Mouse (Mus musculus) 3134 (cell line): ENCODE results near the gene Fbxw7.
A peak's percentile ranks its signal among the peaks of the same experiment; 100 is the strongest.

Experiments used
- DNase-seq: peaks from one replicate; pipeline ENCODE4 v3.0.0-alpha.2; 2011; ENCODE audit warnings: low spot score; ENCODE audit not compliant: insufficient read length; ENCODE audit errors: extremely low read depth

Fbxw7 gene

DNA sequence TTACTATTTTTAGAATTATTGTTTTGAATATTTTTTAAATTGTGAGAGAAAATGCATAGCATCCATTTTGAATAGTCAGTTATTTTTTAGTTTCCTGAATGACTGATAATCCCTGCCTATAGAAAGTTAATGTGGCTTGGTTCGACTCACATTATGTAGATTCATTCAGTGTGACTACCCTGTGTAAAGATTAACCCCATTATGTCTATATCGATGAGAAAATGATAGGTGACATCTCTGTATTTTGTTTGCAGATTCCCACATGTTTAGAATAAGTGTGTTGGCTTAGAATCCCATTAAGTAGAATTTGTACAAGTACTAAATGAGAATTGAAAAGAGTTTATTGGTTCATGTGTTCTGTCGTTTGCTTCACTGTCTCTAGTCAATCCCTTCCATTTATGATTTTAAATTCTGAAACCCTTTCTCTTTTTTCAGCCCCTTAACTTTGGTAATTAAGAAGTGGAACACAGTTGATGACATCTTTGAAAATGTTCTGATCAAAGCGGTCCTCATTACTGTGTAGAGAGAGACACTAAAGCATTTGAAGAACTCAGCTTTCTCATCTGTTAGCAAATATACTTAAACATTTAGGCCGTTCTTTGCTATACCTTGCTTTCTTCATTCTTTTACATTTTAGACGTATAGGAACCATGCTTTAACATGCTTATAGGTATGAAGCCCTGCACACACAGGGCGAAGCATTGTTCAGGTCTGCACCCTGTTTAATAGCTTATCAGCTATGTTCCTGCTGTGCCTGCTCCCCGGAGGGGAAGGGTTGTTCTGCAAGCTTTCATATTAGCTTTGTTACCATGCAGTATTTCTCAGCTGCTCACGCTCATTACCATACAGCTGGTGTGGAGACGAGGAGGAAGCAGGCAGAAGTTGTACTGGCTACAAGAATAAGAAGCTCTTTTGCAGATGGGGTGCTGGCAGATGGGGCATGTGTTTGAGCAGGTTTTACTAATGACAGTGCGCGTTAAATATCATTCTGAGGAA is 122.6 kb downstream of the Fbxw7 start:
- DNase-seq: no peak

DNA sequence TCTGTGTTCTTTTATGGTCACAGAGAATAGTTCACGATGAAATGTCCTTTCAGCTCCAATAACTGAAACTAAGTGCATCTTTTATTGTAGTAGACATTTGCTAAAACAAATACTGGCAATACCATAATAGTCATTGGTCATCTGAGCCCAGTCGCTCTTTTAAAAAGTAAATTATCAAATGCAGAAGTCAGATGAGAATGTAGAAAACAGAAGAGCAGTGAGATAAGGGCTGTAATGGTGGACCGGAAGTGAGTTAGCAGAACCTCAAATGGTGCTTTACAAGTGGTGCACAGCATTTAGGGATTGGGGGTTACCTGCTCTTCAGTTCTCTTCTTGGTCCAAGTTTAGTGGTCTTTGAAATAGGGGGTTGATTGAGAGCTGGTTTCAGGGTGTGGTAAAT is 129.9 kb downstream of the Fbxw7 start:
- DNase-seq: no peak

DNA sequence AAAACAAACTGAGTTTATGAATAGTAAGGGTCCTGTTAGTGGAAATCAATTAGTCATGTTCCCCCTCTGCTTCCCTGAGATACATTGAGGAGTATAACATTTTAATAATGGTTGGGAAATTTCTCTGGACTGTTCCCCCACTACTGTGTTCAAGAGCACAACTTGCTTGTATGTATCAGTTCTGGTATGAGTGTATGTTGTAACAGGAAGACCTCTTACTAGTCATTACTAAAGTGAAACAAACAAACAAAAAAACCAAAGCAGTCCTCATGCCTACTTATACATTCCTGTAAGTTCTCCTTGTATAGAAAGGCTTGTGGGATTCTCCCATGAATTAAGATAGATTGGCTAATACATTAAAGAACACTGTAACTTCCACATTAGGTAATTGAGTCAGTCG is 131.3 kb downstream of the Fbxw7 start:
- DNase-seq: no peak

DNA sequence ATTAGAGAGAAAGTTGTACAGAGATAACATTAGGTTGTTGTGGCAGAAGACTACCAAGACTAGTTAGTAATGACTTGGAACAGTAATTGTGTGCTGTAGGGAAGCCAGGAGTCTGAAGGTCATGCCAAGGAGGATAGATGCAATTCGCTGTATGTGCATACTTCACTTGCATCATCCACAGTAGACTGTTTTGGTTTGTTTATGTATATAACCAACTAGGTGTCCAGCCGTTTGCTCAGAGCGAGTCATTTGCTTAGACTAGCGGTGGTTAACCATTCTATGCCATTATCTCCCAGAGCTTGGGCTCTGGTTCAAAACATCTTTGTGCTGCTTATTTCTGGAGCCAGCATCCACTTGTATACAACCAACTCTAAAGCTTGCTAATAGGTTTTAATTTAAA is 134.3 kb downstream of the Fbxw7 start:
- no peak for DNase-seq

DNA sequence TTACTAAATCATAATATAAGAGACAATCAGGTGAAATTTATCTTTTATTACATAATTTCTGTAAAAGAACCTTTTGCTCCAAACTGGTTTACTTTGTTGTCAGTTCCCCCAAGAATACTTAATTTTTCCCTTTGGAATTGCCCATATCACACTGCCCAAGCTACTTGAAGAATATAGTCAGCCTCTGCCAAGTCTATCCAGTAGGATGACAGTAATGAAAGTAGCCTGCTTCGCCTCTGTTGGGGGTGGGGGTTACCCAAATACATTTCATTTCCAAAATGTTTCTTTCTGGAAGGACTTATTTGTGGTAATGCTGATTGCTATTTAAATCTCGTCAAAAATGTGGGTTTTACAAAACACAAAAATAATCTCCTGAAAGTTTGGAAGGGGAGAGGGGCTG is 136.6 kb downstream of the Fbxw7 start:
- no peak for DNase-seq

DNA sequence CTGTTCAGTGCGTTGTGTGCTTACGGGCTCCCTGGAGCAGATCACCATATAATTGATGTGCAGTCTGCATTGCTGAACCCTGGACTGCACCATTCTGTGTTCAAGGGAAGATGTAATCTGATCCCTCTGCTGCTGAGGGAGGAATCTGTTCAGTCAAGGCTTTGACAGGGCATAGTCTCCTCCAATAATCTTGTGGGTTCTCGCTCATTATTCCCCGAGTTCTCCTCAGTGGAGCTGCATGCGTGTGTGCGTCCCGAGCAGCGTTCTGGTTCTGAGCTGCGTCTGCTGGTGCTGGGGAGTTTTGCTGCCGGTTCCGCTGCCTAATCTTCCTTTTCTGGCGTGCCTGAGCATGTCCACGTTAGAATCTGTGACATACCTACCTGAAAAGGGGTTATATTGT is 137.1 kb downstream of the Fbxw7 start:
- DNase-seq: peak; percentile 62

DNA sequence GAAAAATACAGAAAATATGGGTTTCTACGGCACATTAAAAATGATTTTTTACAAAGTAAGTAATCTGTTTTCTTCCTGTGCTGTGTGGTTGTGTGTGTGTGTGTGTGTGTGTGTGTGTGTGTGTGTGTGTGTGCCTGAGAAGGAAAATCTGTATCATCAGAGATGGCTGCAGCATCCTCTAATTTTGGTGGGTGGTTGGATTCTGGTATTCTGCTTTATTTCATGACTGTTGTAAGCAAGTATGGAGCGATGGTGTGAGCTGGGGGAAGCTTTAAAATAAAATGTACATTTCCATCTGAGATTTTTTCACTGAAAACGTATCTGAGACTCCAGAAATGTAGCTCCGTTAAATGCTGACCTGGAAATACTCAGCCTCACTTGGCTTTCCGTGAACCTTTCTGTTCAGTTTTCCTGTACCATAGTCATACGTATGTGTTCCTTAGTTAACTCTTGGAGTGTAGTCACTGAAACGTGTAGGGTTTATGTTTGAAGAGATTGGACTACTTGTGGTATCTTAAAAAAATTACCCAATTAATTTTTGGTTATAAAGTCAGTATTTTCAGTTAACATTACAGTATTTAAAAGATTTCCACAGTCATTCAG is 137.6 kb downstream of the Fbxw7 start:
- no peak for DNase-seq

DNA sequence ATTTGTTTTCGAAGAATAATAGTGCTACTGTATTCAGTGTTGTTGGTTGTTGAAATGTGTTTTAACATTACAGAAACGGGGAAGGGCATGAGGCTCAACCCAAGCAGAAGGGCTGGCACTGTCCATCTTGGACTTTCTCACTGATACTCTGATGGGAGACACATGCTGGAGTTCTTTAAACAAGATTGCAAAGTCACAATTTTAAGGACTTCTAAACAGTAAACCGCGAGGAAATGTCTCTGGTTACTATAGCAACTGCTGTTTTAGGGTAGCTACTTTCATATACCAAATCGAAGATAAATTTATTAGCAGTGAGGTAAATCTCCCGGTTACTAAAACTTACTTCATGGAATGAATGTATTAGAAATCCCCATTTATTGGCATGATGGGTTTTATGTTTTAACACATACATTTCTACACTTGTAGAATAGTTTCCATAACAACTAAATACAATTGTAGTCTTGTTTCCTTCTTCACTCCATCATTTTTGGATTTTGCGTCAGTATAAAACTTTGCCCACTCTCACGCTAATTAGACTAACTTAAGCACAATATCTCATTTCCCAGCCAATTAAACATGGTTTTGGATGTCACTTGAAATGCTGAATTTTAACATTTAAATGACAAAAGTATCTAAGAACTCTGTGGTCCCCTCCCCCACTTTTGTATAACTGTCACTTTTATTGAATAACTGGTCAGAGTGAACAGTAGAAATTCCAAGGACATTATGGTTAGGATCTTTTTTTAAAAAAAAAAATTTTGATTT is 140.1 kb downstream of the Fbxw7 start:
- no peak for DNase-seq

DNA sequence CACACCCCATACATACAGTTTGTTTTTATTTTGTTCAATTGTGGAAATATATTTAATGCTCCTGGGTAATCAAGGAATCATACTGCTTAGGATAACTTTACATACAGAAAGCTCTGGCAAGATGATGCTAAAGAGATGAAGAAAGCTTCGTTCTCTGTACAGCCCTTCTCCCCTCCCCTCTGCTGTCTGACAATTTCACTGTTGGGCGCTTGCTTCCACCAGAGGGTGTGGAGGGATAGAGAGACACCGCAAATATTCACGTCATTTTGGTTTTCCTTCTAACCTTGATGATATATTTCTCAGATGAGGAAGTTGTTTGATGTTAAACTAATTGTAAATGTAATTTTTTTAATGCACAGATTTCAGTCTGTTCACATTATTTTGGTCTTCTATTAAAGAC is 140.8 kb downstream of the Fbxw7 start:
- no peak for DNase-seq

DNA sequence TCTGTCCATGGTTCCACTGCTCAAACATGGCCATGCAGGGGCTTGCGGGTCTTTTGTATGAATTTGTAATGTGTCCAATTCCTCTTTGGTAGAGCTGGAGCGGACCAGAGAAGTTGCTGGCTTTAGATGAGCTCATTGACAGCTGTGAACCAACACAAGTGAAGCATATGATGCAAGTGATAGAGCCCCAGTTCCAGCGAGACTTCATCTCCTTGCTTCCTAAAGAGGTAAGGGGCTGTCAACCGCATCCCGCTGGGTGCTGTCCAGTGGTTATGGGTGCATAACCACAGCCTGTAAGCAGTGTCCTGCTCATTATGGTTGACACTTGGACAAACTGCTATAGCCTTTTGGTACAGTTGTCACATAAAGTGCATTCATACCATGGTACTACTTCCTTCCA is 150.1 kb downstream of the Fbxw7 start:
- DNase-seq: no peak

DNA sequence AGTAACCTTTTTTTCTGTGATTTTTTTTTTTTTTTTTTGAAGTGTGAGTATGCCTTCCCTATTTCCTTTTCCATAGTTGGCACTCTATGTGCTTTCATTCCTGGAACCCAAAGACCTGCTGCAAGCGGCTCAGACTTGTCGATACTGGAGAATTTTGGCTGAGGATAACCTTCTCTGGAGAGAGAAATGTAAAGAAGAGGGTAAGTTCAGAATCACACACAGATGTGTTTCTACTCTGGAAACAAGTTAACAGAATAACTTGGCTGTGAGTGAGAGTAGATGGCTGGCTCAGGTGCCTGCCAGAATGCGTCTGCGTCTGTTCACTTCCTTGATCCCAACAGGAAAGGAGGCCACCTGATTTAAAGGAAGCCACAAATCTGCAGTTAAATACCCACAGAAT is 152.3 kb downstream of the Fbxw7 start:
- no peak for DNase-seq

DNA sequence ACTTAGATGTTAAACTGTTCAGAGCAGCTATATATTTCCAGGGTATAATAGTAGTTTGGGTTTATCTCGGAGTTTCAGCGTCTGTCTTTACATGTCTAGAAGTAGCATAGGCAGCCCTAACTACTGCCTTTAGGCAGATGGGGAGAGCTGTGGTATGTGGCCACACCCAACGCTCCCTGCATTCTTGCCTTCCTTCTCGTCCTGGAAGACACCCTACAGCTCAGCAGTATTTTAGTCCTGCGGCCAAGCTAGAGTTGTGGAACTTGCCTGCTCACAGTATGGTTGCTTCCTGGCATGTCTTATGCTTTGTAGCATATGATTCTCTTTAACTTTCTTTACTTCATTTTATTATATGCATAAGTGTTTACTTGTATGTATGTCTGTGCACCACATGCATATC is 156.5 kb downstream of the Fbxw7 start:
- no peak for DNase-seq

DNA sequence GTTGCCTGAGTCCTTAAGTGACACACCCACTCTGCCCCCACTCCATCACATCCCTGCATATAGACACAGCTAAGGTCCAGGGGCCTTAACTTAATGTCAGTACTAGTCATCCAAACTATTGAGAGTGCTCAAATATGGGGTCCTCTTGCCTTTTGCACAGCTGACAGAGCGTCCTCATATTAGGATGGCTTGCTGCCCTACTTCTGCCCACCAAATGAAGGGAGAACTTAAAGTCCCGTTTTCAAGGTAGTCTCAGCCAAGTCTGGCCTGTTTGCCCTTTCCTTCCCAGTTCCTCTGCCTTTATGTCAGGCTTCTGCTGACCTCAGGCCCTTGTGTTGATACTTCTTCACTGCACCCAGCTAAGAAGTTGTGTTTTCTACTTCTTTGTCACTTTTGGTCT is 157.8 kb downstream of the Fbxw7 start:
- no peak for DNase-seq

DNA sequence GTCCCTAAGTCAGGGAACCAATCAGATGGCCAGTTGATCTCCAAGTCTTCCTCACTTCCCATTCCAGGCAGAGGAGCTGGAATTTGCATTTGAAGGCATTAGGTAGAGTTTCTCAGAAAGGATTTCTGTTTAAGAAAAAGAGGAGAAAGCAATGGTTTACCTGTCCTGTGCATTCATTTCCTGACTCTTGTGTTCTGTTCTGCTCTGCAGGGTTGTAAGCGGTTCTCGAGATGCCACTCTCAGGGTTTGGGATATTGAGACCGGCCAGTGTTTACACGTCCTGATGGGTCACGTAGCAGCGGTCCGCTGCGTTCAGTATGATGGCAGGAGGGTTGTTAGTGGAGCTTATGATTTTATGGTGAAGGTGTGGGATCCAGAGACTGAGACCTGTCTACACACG is 159.1 kb downstream of the Fbxw7 start:
- no peak for DNase-seq

DNA sequence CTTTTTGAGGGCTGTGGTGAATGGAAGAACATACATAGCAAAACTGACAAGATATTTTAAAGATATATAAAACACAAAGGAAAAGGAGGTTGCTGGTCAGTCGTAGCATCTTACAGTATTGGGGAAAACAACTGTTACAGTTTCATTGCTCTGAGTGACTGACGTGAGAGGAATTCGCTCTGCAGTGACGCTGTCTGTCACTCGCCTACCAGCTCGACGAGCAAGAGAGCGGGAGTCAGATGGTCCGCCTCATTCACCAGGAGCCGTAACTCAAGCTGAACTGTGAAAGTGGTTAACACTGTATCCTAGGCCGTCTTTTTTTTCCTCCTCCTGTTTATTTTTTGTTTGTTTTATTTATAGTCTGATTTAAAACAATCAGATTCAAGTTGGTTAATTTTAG is 163.6 kb downstream of the Fbxw7 start:
- no peak for DNase-seq

DNA sequence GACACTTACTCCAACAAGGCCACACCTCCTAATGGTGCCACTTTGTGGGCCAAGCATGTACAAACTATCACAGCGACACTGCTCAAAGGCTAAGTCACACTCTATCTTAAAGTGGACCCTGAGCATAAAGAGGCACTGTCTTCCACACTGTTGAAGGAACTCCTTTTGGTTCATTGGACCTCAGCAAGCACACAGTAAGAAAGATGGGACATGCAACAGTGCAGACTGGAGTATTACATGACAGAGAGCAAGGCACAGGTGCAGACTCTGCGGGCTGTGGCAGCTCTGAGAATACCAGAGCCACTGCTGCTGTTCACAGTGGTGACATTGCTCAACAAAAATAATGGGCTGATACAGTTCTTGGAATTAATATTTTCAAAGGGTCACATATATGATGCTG is 165.1 kb downstream of the Fbxw7 start:
- no peak for DNase-seq

DNA sequence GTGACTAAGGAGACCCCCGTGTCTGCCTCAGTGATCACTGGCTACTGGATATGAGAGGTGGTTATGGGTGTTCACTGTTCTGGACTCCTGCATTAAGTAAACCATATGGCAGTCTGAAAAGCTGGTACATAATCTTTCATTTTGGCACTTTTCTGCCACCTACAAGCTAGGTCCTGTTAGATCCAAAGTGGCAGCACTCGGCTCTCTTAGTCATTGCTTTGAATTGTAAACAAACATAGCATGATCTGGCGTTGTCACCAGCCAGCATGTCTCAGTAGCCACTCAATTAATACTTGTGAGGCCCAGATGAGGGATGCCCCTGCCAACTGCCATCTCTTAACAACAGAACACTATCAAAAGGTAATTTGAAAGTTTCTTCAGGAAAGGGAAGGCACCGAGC is 167.6 kb downstream of the Fbxw7 start:
- DNase-seq: no peak

DNA sequence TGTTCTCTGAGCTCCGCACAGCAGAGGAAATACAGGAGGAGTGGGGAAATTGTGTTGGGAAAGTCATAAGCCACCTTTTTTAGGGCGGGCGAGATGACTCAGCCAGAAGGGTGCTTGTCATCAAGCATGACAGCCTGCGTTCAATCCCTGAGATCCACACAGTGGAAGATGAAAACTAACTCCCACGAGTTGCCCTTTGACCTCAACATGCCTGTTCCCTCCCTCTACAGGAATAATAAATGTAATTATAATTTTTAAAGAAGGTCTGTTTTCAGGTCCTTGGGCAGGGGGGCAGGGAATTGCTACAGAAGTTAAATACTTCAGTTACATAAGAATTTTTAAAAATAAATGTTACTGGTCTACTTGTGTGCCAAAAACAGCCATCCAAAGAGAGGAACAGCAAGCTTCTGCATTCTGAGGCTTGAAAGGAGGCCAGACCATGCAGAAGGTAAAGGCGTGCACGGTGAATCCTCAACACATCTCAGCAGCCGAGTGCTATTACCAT is 170.1 kb downstream of the Fbxw7 start:
- no peak for DNase-seq

DNA sequence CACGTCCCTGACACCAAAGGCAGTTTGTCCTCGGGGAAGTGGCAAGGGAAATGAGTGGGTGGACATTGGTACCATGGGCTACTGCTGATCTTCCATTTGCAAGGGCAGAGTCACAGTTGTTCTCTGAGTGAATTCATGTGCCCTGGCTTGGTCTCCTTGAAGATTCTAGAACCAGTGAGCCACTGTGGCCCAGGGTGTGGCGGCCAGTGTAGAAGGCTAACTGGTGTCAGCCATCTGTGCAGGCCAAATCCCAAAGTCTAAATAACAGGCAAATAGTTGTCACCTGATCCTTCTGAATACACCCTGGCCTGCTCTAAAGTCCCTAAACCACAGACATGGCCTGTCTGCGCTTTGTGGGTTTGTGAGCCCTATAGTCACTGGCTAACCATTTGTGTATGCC is 173.8 kb downstream of the Fbxw7 start:
- peak; percentile 16 for DNase-seq

DNA sequence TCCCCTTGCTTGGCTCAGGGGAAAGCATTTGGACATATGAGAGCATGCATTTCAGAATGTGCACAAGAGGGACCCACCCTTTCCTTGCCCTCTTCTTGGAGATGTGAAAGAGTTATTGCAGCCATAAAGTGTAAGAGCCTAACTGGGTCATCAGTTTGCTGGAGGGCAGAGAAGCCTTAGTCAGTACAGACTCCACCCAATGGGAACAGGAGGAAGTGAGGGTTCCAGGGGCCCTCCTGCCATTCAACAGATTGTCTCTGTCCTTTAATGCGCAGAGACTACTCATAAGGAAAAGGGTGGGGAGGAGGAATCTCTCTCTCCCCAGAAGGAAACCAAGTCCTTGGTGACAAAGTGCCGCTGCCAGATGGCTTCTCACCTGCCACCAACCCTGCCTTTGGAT is 190.2 kb downstream of the Fbxw7 start:
- DNase-seq: no peak

DNA sequence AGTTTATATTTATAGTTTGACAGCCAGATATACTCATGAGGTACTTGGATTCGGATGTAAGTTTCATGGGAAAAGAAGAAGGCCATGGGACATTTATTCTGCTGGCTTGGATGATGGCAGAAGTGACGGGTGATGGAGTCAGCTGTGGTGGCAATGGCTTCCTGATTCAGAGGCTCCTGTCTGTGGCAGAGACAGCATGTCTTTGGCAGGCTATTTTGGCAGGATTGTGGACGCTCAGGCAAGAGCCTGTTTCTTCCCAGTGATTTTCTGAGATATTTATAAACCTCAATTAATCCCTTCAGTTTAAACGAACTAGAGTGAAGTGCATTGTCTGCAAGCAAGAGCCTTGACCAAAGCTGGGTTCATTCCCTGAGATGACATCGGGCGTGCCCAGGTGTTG is 197.8 kb downstream of the Fbxw7 start:
- DNase-seq: no peak
